Mouse (Mus musculus) brown adipose tissue, adult 24 weeks (tissue): ENCODE data around the gene Arhgap9. TPM values are rescaled to one million over a fixed set of nuclear protein-coding genes. Genes with fewer than 3 reads are reported as not detected.

Experiments
- H3K27ac ChIP-seq: fragments of 200-500 bp; replicated peaks from 2 replicates; pipeline ENCODE4 v1.5.1; 2012; ENCODE audit warnings: low read depth, mild to moderate bottlenecking, low read length
- H3K4me1 ChIP-seq: fragments of 200-500 bp; 2 replicates; pipeline ENCODE4 v1.6.1; 2012; ENCODE audit warnings: low read length, mixed read lengths; ENCODE audit not compliant: control insufficient read depth, insufficient read depth, insufficient read length
- H3K4me3 ChIP-seq: fragments of 200-500 bp; 2 replicates; pipeline ENCODE4 v1.5.1; 2012; ENCODE audit warnings: low read depth, mild to moderate bottlenecking, low read length, moderate library complexity; ENCODE audit not compliant: insufficient read depth
- polyA plus RNA-seq: library from polyadenylated mRNA; stranded (reverse); fragments of >200 nt; gene quantifications from 2 replicates; pipeline ENCODE4 v1.2.4, GENCODE M21; 2012; ENCODE audit not compliant: missing spikeins, insufficient read depth, insufficient read length

Arhgap9 gene
- polyA plus RNA-seq, 1 experiment, result 0.87 TPM

DNA sequence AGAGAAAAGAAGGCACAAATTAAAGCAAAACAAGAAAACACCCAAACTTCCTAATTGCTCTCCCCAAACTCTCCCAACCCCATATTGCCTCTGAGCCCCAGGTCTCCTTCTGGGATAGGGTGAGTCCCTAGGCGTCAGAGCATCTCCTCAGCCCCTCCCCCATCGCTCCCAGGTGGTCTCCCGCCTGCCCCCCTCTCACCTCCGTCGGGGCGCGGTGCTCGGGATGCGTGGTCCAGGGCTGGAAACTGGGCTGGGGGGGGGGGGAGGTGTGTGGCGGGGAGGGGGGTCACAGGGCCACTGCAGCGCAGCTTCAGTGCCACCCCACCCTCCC, 19.6 kb downstream of the Arhgap9 start:
- Histone ChIP-seq H3K4me3 (peak overlapping the region; percentile 1; the same call in 1 of the 2 replicates), H3K4me1 (no peaks in the 10 kb centered on the region), H3K27ac (no peak overlapping the region)

- Histone ChIP-seq H3K4me3 (peak within 1 kb of the TSS; percentile 52), H3K4me1 (no peaks in the 10 kb centered on the region), H3K27ac (no peak within 1 kb of the TSS)
These were observed 20.3 kb downstream of the Arhgap9 start, which contains the start of gene Gli1 for GRCm38 (mm10) chr10:127341891-127342639. TSS of gene Gli1 (minus strand) at chr10:127341974.

GRCm38 (mm10) chr10:127343029-127343428, 21.3 kb downstream of the Arhgap9 start:
- no peak overlapping the region for H3K27ac ChIP-seq
- H3K4me1 ChIP-seq, result no peaks in the 10 kb centered on the region
- no peak overlapping the region for H3K4me3 ChIP-seq

GRCm38 (mm10) chr10:127346173-127346572, 24.4 kb downstream of the Arhgap9 start:
- Histone ChIP-seq H3K4me1 (no peaks in the 10 kb centered on the region), H3K27ac (no peak overlapping the region), H3K4me3 (no peak overlapping the region)

DNA sequence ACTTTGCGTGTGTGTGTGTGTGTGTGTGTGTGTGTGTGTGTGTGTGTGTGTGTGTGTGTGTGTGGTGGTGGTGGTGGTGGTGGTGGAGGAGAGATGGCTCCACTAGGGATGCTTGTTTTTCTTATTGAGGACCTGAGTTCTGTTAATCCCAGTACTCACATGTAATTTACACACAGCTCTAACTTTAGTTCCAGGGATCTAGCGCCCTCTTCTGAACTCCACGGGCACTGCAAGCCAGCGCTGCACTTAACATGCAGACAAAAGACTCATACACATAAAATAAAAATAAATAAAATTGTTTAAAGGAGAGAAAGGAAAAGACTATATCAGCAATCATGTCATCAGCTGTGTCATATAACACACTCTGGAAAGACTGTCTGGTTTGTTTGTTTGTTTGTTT, 27.2 kb downstream of the Arhgap9 start:
- H3K4me1 ChIP-seq, result no peaks in the 10 kb centered on the region
- H3K4me3 ChIP-seq, result no peak overlapping the region
- no peak overlapping the region for H3K27ac ChIP-seq

DNA sequence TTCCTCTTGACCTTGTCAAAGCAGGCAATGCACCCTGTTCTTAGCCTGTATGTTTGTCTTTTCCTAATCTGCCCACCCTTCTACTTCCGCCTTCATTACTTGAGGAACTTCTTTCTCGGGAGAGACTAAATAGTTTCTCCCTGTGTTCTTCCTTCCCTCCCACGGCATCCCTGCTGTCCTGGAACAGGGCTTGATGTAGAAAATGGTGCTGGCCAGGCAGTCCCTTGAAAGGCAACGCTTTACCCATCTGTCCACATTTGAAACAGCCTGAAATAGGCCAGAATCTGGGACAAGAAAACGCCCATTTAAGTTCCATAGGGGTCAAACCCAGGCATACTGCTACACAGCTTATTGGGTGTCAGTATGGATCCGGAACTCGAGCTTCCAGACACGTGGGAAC, 28.0 kb downstream of the Arhgap9 start:
- Histone ChIP-seq H3K4me3 (no peak overlapping the region), H3K27ac (no peak overlapping the region), H3K4me1 (no peaks in the 10 kb centered on the region)

DNA sequence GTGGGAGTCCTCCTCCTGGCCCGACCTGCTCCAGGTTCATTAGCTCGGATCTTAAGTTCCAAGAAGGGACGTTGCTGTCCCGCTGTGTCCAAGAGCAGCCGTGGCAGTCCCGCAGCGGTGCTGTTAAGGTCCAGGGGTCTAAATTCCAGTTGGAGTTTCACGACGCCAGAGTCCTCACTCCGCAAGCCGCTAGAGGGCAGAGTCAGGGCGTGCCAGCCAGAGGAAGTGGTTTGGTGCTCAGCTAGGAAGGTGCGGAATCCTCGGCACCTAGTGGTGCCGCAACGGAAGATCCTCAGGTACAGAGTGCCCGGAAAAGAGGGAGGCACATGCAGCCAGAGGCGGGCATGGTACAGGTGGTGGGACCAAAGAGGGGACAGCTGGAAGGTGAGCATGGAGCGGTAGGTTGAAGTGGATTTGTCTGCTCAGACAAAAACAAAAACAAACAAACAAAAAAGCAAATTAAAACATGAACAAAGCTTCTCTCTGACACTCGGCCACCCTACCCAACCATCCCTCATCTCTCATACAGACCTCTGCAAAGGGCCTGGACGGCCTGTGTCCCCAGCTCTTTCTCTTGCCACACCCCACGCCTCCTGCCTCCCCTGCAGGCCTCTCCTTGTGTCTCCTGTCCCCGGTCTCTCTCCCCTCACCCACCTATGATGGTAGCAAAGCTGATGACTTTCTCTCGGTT, 29.0 kb downstream of the Arhgap9 start:
- Histone ChIP-seq H3K4me1 (no peaks in the 10 kb centered on the region), H3K4me3 (no peak overlapping the region), H3K27ac (no peak overlapping the region)

- no peak overlapping the region for H3K27ac ChIP-seq
- no peak overlapping the region for H3K4me3 ChIP-seq
- no peaks in the 10 kb centered on the region for H3K4me1 ChIP-seq
These were observed 29.5 kb downstream of the Arhgap9 start for GRCm38 (mm10) chr10:127351285-127351595.

DNA sequence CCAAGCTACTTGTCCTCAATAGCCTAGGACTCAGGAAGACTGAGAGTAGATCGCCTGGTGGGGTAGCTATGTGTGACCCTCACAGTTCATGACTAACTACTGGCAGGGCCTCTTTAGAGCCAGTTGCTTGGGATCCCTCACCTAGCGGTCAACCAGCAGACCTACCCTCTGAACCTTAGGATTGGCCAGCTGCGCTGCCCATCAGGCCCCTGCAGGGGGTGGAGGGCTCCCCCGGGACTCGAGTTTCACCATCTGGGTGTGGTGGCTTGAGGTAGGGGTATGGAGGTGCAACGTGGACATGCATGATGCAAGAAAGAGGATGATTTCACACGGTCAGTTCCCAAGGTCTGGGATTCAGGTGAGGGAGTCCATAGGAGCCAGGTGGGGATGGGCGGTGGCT, 30.0 kb downstream of the Arhgap9 start:
- Histone ChIP-seq H3K4me3 (no peak overlapping the region), H3K27ac (no peak overlapping the region), H3K4me1 (no peaks in the 10 kb centered on the region)

DNA sequence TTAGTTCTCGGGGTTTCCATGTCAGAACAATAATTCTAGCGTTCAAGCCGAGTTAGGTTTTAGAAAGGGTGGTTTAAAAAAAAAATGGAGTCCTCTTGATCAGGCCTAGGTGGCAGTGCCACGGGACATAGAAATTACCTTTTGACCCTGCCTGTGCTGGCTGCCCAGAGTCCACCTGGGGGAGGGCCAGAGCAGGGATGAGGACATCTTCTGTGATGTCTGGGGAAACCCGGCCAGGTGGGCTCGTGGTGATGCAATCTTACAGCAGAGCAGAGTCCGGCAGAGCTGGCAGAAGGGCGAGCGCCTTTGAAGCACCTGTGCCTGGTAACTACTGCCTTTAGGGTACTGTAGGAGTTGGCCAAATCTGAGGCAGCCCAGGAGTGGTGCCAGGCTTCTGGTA, 30.4 kb downstream of the Arhgap9 start:
- Histone ChIP-seq H3K4me1 (no peaks in the 10 kb centered on the region), H3K4me3 (no peak overlapping the region), H3K27ac (no peak overlapping the region)

DNA sequence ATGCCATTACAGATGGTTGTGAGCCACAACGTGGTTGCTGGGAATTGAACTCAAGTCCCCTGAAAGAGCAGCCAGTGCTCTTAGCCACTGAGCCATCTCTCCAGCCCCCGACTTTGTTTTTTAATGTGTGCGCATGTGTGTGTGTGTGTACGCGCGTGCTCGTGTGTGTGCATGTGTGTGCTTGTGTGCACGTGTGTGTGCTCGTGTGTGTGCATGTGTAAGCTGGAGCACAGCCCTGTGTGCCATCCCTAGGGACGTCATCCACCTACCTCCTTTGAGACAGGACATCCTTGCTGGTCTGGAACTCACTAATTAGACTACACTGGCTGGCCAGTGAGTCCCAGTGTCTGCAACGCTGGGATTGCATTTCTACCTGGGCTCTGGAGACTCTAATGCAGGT, 31.0 kb downstream of the Arhgap9 start:
- no peak overlapping the region for H3K27ac ChIP-seq
- H3K4me3 ChIP-seq, result no peak overlapping the region
- H3K4me1 ChIP-seq, result no peaks in the 10 kb centered on the region

- no peak within 1 kb of the TSS for H3K27ac ChIP-seq
- H3K4me1 ChIP-seq, result no peaks in the 10 kb centered on the region
- no peak within 1 kb of the TSS for H3K4me3 ChIP-seq
These were observed 32.4 kb downstream of the Arhgap9 start, which contains the start of gene Inhbe for GRCm38 (mm10) chr10:127353909-127354895. TSS of gene Inhbe (minus strand) at chr10:127354411.

GRCm38 (mm10) chr10:127355336-127355735, 33.6 kb downstream of the Arhgap9 start:
- no peaks in the 10 kb centered on the region for H3K4me1 ChIP-seq
- H3K27ac ChIP-seq, result no peak overlapping the region
- no peak overlapping the region for H3K4me3 ChIP-seq

DNA sequence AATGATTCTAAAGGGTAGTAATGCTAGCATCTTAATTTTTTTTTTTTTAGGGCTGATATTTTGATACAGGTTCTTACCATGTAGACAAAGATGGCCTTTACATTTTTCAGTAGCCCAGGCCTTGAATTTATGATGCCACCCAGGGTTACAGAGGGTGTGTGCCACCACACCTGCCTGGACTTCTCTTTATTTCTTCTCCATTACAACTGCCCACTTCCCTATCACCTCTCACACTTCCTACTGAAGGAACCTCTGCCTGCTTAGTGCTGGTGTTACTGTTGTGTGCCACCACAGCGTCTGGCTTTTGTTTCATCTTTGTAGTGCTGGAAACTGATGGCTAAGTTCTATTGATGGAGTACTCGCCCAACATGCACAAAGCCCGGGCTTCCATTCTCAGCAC, 39.0 kb downstream of the Arhgap9 start:
- Histone ChIP-seq H3K4me1 (no peaks in the 10 kb centered on the region), H3K4me3 (no peak overlapping the region), H3K27ac (no peak overlapping the region)

DNA sequence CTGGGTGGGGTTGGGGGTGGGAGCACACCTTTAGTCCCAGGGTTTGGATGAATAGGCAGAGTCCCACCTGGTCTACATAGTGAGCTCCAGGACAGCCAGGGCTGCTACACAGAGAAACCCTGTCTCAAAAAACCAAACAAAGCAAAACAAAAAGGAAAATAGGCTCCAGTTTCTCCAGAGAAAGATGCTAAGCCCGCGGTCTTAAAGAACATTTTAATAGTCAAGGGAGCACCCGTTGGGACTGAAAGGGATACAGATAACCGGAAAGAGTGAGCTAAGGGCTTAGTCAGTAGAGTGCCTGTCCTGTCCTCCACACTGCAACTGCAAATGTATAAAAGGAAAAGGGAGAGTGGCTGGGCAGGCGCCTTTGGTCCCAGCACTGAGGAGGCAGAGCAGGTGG, 45.4 kb downstream of the Arhgap9 start:
- H3K4me1 ChIP-seq, result no peaks in the 10 kb centered on the region
- no peak overlapping the region for H3K4me3 ChIP-seq
- H3K27ac ChIP-seq, result no peak overlapping the region
